Mouse (Mus musculus) heart, embryonic 14.5 days (tissue): ENCODE measurements around the gene 1700015F17Rik. TPM values are rescaled to one million over a fixed set of nuclear protein-coding genes. Genes with fewer than 3 reads are reported as not detected.

ENCODE experiments used
- ATAC-seq: fragments of 200-750 bp; cut with Nextera tagmentation; 2 replicates; pipeline ENCODE4 v1.8.0; 2017; ENCODE audit warnings: low read depth, moderate TSS enrichment; ENCODE audit not compliant: insufficient number of reproducible peaks, insufficient read depth, low FRiP score
- H3K27ac ChIP-seq, 2 experiments: fragments of 200-500 bp in 1 of 2; fragments of 300-500 bp in 1 of 2; sonication (generic) in 1 of 2; replicated peaks in 1 of 2; 2 replicates each; pipeline ENCODE4 v1.5.1; 2012 to 2014; ENCODE audit warnings: low read depth in 2 of 2, low read length in 2 of 2, control low read depth in 1 of 2, mild to moderate bottlenecking in 1 of 2, mixed read lengths in 1 of 2; ENCODE audit not compliant: control insufficient read depth in 1 of 2, insufficient read depth in 1 of 2
- H3K27me3 ChIP-seq: fragments of 300-500 bp; sonication (generic); 2 replicates; pipeline ENCODE4 v1.6.1; 2014; ENCODE audit warnings: mild to moderate bottlenecking, low read length, control low read depth; ENCODE audit not compliant: control insufficient read depth, insufficient read depth
- H3K36me3 ChIP-seq: fragments of 300-500 bp; sonication (generic); 2 replicates; pipeline ENCODE4 v1.6.1; 2014; ENCODE audit warnings: mild to moderate bottlenecking, control low read depth, low read length, mixed read lengths; ENCODE audit not compliant: control insufficient read depth, insufficient read depth
- H3K4me1 ChIP-seq, 2 experiments: fragments of 200-500 bp in 1 of 2; fragments of 300-500 bp in 1 of 2; sonication (generic) in 1 of 2; 2 replicates each; pipeline ENCODE4 v1.6.1; 2012 to 2014; ENCODE audit warnings: low read length in 2 of 2, control low read depth in 1 of 2, mixed read lengths in 1 of 2; ENCODE audit not compliant: control insufficient read depth in 2 of 2, insufficient read depth in 2 of 2
- H3K4me2 ChIP-seq: fragments of 300-500 bp; sonication (generic); 2 replicates; pipeline ENCODE4 v1.6.1; 2014; ENCODE audit warnings: mild to moderate bottlenecking, low read length
- H3K4me3 ChIP-seq, 2 experiments: fragments of 200-500 bp in 1 of 2; fragments of 300-500 bp in 1 of 2; sonication (generic) in 1 of 2; 2 replicates each; pipeline ENCODE4 v1.5.1; 2012 to 2014; ENCODE audit warnings: low read length in 2 of 2, mild to moderate bottlenecking in 2 of 2, control low read depth in 1 of 2, low read depth in 1 of 2, moderate library complexity in 1 of 2; ENCODE audit not compliant: control insufficient read depth in 1 of 2, insufficient read depth in 1 of 2
- H3K9ac ChIP-seq: fragments of 300-500 bp; sonication (generic); 2 replicates; pipeline ENCODE4 v1.6.1; 2014; ENCODE audit warnings: mild to moderate bottlenecking, low read length
- H3K9me3 ChIP-seq: fragments of 300-500 bp; sonication (generic); 2 replicates; pipeline ENCODE4 v1.6.1; 2016; ENCODE audit warnings: low read length, control low read depth; ENCODE audit not compliant: control insufficient read depth
- WGBS: fragments of 180-500 bp; shearing (Covaris S2); extraction: QIAGEN DNeasy Blood & Tissue Kit; methylation state at CpG from one replicate; pipeline ENCODE4 v1.1.7; 2014; 5-methylcytosine and 5-hydroxymethylcytosine counted together
- polyA plus RNA-seq: library from polyadenylated mRNA; unstranded; fragments of >200 nt; fragmentation: Nextera tagmentation; extraction: Ambion mirVana; gene quantifications from 2 replicates; pipeline ENCODE4 v1.2.1, GENCODE M21; 2014

Gene 1700015F17Rik
- polyA plus RNA-seq, 1 experiment from 2014 or later: not detected

DNA sequence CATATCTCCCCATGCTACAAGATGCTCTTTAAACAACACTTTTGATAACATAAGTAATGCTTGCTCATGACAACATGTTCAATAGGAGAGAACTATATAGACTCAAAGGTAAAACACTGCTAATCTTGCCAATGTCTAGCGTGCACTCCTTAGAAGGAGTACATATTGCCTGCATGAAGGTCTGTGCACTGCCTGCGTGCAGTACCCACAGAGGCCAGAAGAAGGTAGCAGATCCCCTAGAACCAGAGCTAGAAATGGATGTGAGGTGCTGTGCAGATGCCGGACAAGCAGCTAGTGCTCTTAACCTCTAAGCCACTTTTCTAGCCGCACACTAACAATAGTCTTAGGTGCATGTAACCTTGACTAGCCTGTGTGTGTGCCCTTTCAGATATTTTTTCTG is 13.2 kb upstream of the 1700015F17Rik start:
- 94% methylated on average over 4 of the region's 4 CpGs for WGBS
- ATAC-seq: no peak
- Histone ChIP-seq H3K4me1 (peaks cover 0 to 2% of the 10 kb centered on the region in 2 experiments; a peak in 1 of 4 replicates), H3K4me2 (no peak overlapping the region), H3K27me3 (no peaks in the 10 kb centered on the region), H3K9me3 (no peaks in the 10 kb centered on the region), H3K4me3 (no peak overlapping the region), H3K9ac (no peak overlapping the region), H3K36me3 (no peaks in the 10 kb centered on the region), H3K27ac (no peak overlapping the region)

DNA sequence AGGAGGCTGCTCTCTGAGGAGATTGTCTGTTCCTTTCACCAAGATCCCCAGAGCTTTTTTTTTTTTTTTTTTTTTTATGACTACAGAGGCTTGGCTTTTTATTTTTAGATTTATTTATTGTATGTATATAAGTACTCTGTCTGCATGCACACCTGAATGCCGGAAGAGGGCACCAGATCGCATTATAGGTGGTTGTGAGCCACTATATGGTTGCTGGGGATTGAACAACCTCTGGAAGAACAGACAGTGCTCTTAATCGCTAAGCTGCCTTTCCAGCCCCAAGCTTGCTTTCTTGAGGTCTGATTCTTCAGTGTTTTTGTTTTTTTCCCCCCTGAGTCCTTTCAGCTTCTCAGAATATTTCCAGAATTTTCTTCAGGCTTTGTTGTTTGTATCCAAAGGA is 7.1 kb upstream of the 1700015F17Rik start:
- Histone ChIP-seq H3K36me3 (no peaks in the 10 kb centered on the region), H3K4me1 (peaks cover 2 to 7% of the 10 kb centered on the region in 2 experiments; a peak in 1 of 4 replicates), H3K4me2 (no peak overlapping the region), H3K4me3 (no peak overlapping the region), H3K27ac (no peak overlapping the region), H3K9me3 (no peaks in the 10 kb centered on the region), H3K9ac (no peak overlapping the region), H3K27me3 (no peaks in the 10 kb centered on the region)
- WGBS: 57% methylated on average over 3 of the region's 3 CpGs
- ATAC-seq: no peak

DNA sequence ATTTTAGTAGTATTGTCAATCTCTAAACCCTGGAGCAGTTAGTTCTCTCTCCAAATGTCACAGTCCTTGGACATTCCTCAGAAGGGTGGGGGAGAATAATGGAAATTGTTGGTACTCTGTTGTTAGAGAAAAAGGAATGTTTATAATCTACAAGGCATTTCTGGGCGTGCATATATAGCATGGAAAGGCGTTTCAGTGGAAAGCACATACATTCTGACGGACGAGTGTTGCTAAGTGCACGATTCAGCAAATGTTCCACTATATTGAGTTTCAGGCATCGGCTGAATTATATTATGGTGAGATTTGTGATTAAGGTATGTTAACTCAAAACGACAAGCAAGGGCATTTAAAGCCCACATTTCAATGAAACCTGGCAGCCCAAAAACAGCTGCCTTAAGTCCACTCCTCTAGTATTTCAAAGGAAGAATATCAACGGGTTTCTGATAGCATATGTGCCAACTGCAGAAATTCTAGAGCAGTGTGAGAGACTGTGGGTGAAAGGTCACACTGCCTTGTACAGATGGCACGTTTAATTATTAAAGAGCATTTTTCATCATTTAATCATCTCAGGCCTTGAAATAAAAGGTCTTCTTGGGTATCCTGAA is 4.4 kb upstream of the 1700015F17Rik start:
- Histone ChIP-seq H3K4me2 (no peak overlapping the region), H3K36me3 (no peaks in the 10 kb centered on the region), H3K27me3 (no peaks in the 10 kb centered on the region), H3K9me3 (no peaks in the 10 kb centered on the region), H3K27ac (no peak overlapping the region), H3K4me1 (peaks cover 2 to 7% of the 10 kb centered on the region in 2 experiments; a peak in 1 of 4 replicates), H3K4me3 (no peak overlapping the region), H3K9ac (no peak overlapping the region)
- WGBS: 67% methylated on average over 9 of the region's 9 CpGs
- ATAC-seq: no peak

DNA sequence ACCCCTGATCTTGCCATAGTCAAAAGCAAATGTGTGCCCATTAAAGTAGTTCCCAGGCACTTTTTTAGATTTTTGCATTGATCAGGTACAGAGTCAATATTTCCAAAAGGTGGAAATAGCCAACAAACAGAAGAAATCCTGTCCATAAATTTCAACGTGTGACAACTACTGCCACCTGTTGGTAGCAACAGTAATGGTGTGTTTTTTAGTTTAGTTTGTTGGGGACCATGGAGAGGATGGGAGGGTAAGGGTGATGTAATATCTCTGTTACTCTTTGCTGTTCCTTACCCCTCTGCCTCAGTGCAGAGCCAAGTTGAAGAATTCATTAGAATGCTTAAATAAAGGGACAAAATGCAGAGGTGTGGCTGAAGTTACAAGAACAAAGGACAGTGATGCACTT is 2.7 kb upstream of the 1700015F17Rik start:
- Histone ChIP-seq H3K9me3 (no peaks in the 10 kb centered on the region), H3K4me1 (peaks cover 2 to 7% of the 10 kb centered on the region in 2 experiments; a peak in 1 of 4 replicates), H3K4me2 (no peak overlapping the region), H3K9ac (no peak overlapping the region), H3K36me3 (no peaks in the 10 kb centered on the region), H3K27me3 (no peaks in the 10 kb centered on the region), H3K27ac (no peak overlapping the region), H3K4me3 (no peak overlapping the region)
- WGBS: 0% methylated on average over 1 of the region's 1 CpGs
- no peak for ATAC-seq

DNA sequence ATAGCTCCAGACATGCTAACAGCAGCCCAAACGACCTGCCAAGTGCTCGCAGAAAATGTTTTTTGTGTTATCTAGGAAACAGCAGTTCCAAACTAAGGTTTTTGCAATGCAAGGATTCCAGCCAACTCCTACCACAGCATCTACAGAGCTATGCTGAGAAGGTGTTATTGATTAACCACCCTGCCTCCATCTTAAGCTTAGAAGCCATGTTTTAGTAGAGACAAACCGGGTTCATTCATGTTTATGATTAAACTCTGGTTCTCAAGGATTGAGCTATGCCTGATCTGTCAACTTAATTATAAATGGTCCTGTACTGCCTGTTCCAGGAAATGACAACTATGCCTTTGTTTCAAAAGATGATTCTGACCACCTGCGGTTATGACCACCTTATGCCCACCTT is 2.8 kb downstream of the 1700015F17Rik start:
- no peak overlapping the region for H3K9ac ChIP-seq
- H3K36me3 ChIP-seq: no peaks in the 10 kb centered on the region
- no peaks in the 10 kb centered on the region for H3K9me3 ChIP-seq
- no peak overlapping the region for H3K4me2 ChIP-seq
- no peaks in the 10 kb centered on the region for H3K4me1 ChIP-seq
- 68% methylated on average over 4 of the region's 4 CpGs for WGBS
- no peaks in the 10 kb centered on the region for H3K27me3 ChIP-seq
- ATAC-seq: no peak
- no peak overlapping the region for H3K4me3 ChIP-seq
- H3K27ac ChIP-seq: no peak overlapping the region

DNA sequence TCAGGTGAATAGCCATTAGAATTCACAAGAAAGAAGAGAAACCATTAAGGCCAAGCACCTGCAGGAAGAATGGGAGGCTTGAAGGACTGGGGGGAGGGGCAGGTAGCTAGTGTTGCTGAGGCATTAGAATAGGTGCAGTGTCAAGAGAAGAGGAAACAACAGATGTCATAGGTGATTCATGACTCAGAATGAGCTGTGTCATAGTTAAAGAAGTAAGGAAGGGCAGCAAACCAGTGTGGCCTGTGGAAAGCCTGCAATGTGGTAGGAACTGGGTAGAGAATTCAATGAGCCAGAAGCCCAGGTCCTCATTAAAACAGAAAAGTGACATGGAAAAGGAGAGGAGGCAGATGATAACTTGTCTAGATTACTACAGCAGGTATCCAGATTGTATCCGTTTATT is 13.7 kb downstream of the 1700015F17Rik start:
- no peaks in the 10 kb centered on the region for H3K4me1 ChIP-seq
- no peak for ATAC-seq
- H3K36me3 ChIP-seq: no peaks in the 10 kb centered on the region
- 58% methylated on average over 1 of the region's 1 CpGs for WGBS
- no peak overlapping the region for H3K4me2 ChIP-seq
- no peak overlapping the region for H3K4me3 ChIP-seq
- no peak overlapping the region for H3K9ac ChIP-seq
- no peaks in the 10 kb centered on the region for H3K27me3 ChIP-seq
- no peaks in the 10 kb centered on the region for H3K9me3 ChIP-seq
- no peak overlapping the region for H3K27ac ChIP-seq

DNA sequence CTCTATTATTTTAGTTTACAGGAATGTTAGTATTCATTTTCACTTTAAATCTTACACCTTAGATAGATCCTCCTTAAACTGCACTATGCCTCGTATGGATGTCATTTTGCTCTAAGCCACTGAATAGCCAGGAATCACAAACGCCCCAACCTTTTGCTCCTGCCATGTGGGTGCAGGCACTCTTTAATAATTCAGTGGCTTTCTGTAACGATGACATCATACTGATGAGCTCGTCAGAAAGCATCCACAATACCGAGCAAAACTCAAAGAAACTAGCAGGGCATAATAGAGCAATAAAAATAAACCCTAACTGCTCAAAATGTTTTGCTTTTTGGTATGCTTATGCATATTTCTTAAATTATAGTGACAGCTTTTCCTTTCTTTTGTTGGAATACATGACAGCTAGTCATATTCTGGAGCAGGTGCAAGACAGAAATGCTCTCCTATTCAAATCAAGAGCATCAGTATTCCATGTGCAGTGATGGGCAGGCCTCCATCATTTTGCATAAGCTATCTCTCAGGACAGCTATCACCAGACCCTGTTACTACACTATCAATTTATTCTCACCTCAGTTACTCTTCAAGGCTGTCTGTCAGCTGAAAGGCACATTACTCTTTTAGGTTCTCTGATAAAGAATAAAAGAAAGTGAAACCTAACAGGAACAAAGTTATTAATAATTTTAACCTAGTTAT is 47.1 kb downstream of the 1700015F17Rik start:
- Histone ChIP-seq H3K36me3 (no peaks in the 10 kb centered on the region), H3K4me2 (no peak overlapping the region), H3K27ac (no peak overlapping the region), H3K4me1 (no peaks in the 10 kb centered on the region), H3K4me3 (no peak overlapping the region), H3K27me3 (no peaks in the 10 kb centered on the region), H3K9ac (no peak overlapping the region), H3K9me3 (no peaks in the 10 kb centered on the region)
- ATAC-seq: no peak
- WGBS: 66% methylated on average over 5 of the region's 5 CpGs
